Mouse (Mus musculus) kidney, embryonic 16.5 days (tissue): ENCODE results near the gene Siah3. TPM values are rescaled to one million over a fixed set of nuclear protein-coding genes. Genes with fewer than 3 reads are reported as not detected.

Experiments used
- ATAC-seq: fragments of 200-750 bp; cut with Nextera tagmentation; 2 replicates; pipeline ENCODE4 v1.8.0; 2017; ENCODE audit warnings: moderate TSS enrichment; ENCODE audit not compliant: low FRiP score, low TSS enrichment
- H3K27ac ChIP-seq: fragments of 300-500 bp; sonication (generic); 2 replicates; pipeline ENCODE4 v1.5.1; 2014; ENCODE audit warnings: low read length
- H3K27me3 ChIP-seq: fragments of 300-500 bp; sonication (generic); 2 replicates; pipeline ENCODE4 v1.6.1; 2014; ENCODE audit warnings: low read length, control low read depth, mixed read lengths; ENCODE audit not compliant: insufficient read depth
- H3K36me3 ChIP-seq: fragments of 300-500 bp; sonication (generic); 2 replicates; pipeline ENCODE4 v1.6.1; 2014; ENCODE audit warnings: low read length, control low read depth, mixed read lengths; ENCODE audit not compliant: insufficient read depth
- H3K4me1 ChIP-seq: fragments of 300-500 bp; sonication (generic); 2 replicates; pipeline ENCODE4 v1.6.1; 2014; ENCODE audit warnings: low read length, control low read depth, mixed read lengths; ENCODE audit not compliant: insufficient read depth
- H3K4me2 ChIP-seq: fragments of 300-500 bp; sonication (generic); replicated peaks from 2 replicates; pipeline ENCODE4 v1.6.1; 2014; ENCODE audit warnings: low read depth, low read length
- H3K4me3 ChIP-seq: fragments of 300-500 bp; sonication (generic); 2 replicates; pipeline ENCODE4 v1.5.1; 2014; ENCODE audit warnings: mild to moderate bottlenecking, low read length
- H3K9ac ChIP-seq: fragments of 300-500 bp; sonication (generic); replicated peaks from 2 replicates; pipeline ENCODE4 v1.6.1; 2014; ENCODE audit warnings: low read length
- H3K9me3 ChIP-seq: fragments of 300-500 bp; sonication (generic); 2 replicates; pipeline ENCODE4 v1.6.1; 2016; ENCODE audit warnings: low read length, control low read depth
- WGBS: fragments of 180-500 bp; shearing (Covaris S2); extraction: QIAGEN DNeasy Blood & Tissue Kit; methylation state at CpG from one replicate; pipeline ENCODE4 v1.1.7; 2014; 5-methylcytosine and 5-hydroxymethylcytosine counted together
- polyA plus RNA-seq: library from polyadenylated mRNA; unstranded; fragments of >200 nt; fragmentation: Nextera tagmentation; extraction: Ambion mirVana; gene quantifications from 2 replicates; pipeline ENCODE4 v1.2.1, GENCODE M21; 2015

Gene Siah3
- polyA plus RNA-seq, 1 experiment from 2014 or later, result 0.07 TPM

- ATAC-seq, result no peak
- 0 out of 2 replicates have a peak, but pooled peaks cover 5% of the 10 kb centered on the region for H3K27me3 ChIP-seq
- no peaks in the 10 kb centered on the region for H3K36me3 ChIP-seq
- no peak overlapping the region for H3K9ac ChIP-seq
- H3K9me3 ChIP-seq, result no peaks in the 10 kb centered on the region
- no peak overlapping the region for H3K4me3 ChIP-seq
- 39% methylated on average over 3 of the region's 3 CpGs for WGBS
- peaks cover 16% of the 10 kb centered on the region for H3K4me1 ChIP-seq
- no peak overlapping the region for H3K27ac ChIP-seq
- H3K4me2 ChIP-seq, result no peak overlapping the region
Observed at GRCm38 (mm10) chr14:75459991-75460390, 4.2 kb downstream of the Siah3 start.

GRCm38 (mm10) chr14:75460436-75460835 lies 4.7 kb downstream of the Siah3 start:
- Histone ChIP-seq H3K4me2 (no peak overlapping the region), H3K9me3 (no peaks in the 10 kb centered on the region), H3K27ac (no peak overlapping the region), H3K27me3 (0 out of 2 replicates have a peak, but pooled peaks cover 4% of the 10 kb centered on the region), H3K4me1 (peaks cover 16% of the 10 kb centered on the region), H3K36me3 (no peaks in the 10 kb centered on the region), H3K4me3 (no peak overlapping the region), H3K9ac (no peak overlapping the region)
- no peak for ATAC-seq
- WGBS, result 58% methylated on average over 3 of the region's 3 CpGs

DNA sequence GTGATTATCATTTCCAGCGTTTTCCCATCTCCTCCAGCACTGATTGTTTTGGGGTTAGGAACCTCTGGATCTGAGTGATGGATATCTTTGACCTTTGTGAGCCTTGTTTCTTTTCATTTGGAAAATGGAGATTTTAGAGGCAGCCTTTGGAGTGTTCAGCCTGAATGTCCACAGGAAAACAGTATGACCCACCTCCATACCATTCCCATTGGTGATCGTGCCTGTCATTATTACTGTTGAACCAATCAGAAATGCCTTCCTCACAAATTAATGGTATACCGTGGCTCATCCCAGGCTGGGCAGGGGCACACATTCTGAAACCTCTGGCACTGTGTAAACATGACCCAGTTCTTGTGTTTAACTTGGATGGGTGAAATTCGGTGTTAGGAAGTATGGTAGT lies 6.0 kb downstream of the Siah3 start:
- Histone ChIP-seq H3K4me2 (no peak overlapping the region), H3K27me3 (no peaks in the 10 kb centered on the region), H3K36me3 (no peaks in the 10 kb centered on the region), H3K27ac (no peak overlapping the region), H3K4me3 (no peak overlapping the region), H3K9ac (no peak overlapping the region), H3K4me1 (peaks cover 7% of the 10 kb centered on the region; the same call in 1 of the 2 replicates), H3K9me3 (no peaks in the 10 kb centered on the region)
- 83% methylated on average over 4 of the region's 4 CpGs for WGBS
- ATAC-seq, result no peak

- WGBS, result 81% methylated on average over 4 of the region's 4 CpGs
- no peak for ATAC-seq
- Histone ChIP-seq H3K36me3 (no peaks in the 10 kb centered on the region), H3K27ac (no peak overlapping the region), H3K4me1 (no peaks in the 10 kb centered on the region), H3K9ac (no peak overlapping the region), H3K9me3 (no peaks in the 10 kb centered on the region), H3K4me2 (no peak overlapping the region), H3K27me3 (no peaks in the 10 kb centered on the region), H3K4me3 (no peak overlapping the region)
Observed at GRCm38 (mm10) chr14:75463171-75463570, 7.4 kb downstream of the Siah3 start.

- 60% methylated on average over 4 of the region's 4 CpGs for WGBS
Observed at GRCm38 (mm10) chr14:75468941-75469340, 13.2 kb downstream of the Siah3 start.

GRCm38 (mm10) chr14:75473061-75473930 lies 17.5 kb downstream of the Siah3 start:
- Histone ChIP-seq H3K27me3 (no peaks in the 10 kb centered on the region), H3K9ac (no peak overlapping the region; the same call in 1 of the 2 replicates), H3K4me1 (peaks cover 8% of the 10 kb centered on the region; the same call in 1 of the 2 replicates), H3K9me3 (no peaks in the 10 kb centered on the region), H3K36me3 (no peaks in the 10 kb centered on the region), H3K27ac (no peak overlapping the region), H3K4me3 (no peak overlapping the region), H3K4me2 (no peak overlapping the region)
- 64% methylated on average over 9 of the region's 9 CpGs for WGBS
- 0 out of 2 replicates have a peak, but pooled peaks have one; percentile 46 for ATAC-seq

More at GRCm38 (mm10) chr14:75468941-75469340, 13.2 kb downstream of the Siah3 start:
- peaks cover 8% of the 10 kb centered on the region; the same call in 1 of the 2 replicates for H3K4me1 ChIP-seq
- no peaks in the 10 kb centered on the region for H3K27me3 ChIP-seq
- H3K4me2 ChIP-seq, result no peak overlapping the region
- H3K4me3 ChIP-seq, result no peak overlapping the region
- no peaks in the 10 kb centered on the region for H3K9me3 ChIP-seq
- no peaks in the 10 kb centered on the region for H3K36me3 ChIP-seq
- no peak for ATAC-seq
- H3K9ac ChIP-seq, result no peak overlapping the region
- H3K27ac ChIP-seq, result no peak overlapping the region

DNA sequence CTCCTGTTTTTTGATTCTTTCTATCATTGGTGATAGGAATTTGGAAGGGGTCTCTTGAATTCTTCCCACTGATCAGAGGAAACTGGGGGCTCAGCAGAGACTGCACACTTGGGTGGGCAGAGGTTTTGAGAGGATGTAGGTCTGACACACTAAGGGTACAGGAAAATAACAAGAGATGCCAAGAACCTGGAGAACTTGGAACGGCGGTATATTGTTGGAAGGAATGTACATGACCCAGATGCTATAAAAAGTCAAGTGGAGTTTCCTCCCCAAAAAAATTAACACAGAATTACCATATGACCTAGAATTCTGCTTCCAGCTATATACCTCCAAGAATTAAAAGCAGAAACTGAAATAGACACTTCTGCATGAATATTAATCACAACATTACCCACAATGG lies 20.1 kb downstream of the Siah3 start:
- WGBS, result 94% methylated on average over 2 of the region's 2 CpGs
- no peak for ATAC-seq
- H3K27ac ChIP-seq, result no peak overlapping the region
- no peaks in the 10 kb centered on the region for H3K9me3 ChIP-seq
- no peak overlapping the region for H3K4me2 ChIP-seq
- H3K36me3 ChIP-seq, result no peaks in the 10 kb centered on the region
- no peak overlapping the region for H3K4me3 ChIP-seq
- no peak overlapping the region for H3K9ac ChIP-seq
- H3K4me1 ChIP-seq, result peaks cover 8% of the 10 kb centered on the region; the same call in 1 of the 2 replicates
- H3K27me3 ChIP-seq, result no peaks in the 10 kb centered on the region

- Histone ChIP-seq H3K27ac (no peak overlapping the region), H3K4me3 (no peak overlapping the region)
Observed at GRCm38 (mm10) chr14:75482231-75483175, 26.7 kb downstream of the Siah3 start.

DNA sequence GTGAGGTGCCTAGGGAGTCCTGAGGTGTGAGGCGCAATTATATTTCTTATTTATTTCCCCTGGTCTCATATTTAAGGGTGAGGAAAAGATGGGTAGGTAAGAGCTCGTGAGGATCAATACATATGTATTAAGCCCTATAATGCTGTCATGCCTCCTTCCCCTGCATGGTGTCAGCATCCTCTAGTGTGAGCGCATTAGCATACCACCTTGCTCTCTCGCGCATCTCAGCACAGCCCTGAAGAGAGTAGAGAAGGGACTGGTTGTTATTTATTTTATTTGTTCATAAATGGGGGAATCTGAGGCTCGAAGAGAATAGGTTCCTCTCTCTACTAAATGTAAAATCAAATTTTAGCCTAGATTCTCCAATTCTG lies 27.4 kb downstream of the Siah3 start:
- Histone ChIP-seq H3K27ac (no peak overlapping the region), H3K9ac (no peak overlapping the region), H3K4me3 (no peak overlapping the region), H3K36me3 (no peaks in the 10 kb centered on the region), H3K9me3 (0 out of 2 replicates have a peak, but pooled peaks cover 5% of the 10 kb centered on the region), H3K4me2 (no peak overlapping the region), H3K27me3 (no peaks in the 10 kb centered on the region), H3K4me1 (no peaks in the 10 kb centered on the region)
- WGBS, result 90% methylated on average over 6 of the region's 6 CpGs
- ATAC-seq, result no peak

More at GRCm38 (mm10) chr14:75482231-75483175, 26.7 kb downstream of the Siah3 start:
- Histone ChIP-seq H3K9ac (no peak overlapping the region), H3K36me3 (no peaks in the 10 kb centered on the region), H3K9me3 (0 out of 2 replicates have a peak, but pooled peaks cover 5% of the 10 kb centered on the region), H3K4me1 (no peaks in the 10 kb centered on the region), H3K27me3 (no peaks in the 10 kb centered on the region), H3K4me2 (no peak overlapping the region)
- ATAC-seq, result no peak
- 75% methylated on average over 15 of the region's 15 CpGs for WGBS
